Mouse (Mus musculus) limb, embryonic 14.5 days (tissue): ENCODE measurements around the gene Dbn1. TPM values are rescaled to one million over a fixed set of nuclear protein-coding genes. Genes with fewer than 3 reads are reported as not detected.
A peak's percentile ranks its signal among the peaks of the same experiment; 100 is the strongest.

ENCODE experiments used
- ATAC-seq: fragments of 200-750 bp; cut with Nextera tagmentation; 2 replicates; pipeline ENCODE4 v1.8.0; 2017; ENCODE audit warnings: low read depth, moderate number of reproducible peaks, moderate TSS enrichment; ENCODE audit not compliant: low FRiP score
- DNase-seq: peaks from one replicate; pipeline ENCODE4 v3.0.0-alpha.2; 2015; ENCODE audit warnings: low spot score
- H3K27ac ChIP-seq: fragments of 300-500 bp; sonication (generic); replicated peaks from 2 replicates; pipeline ENCODE4 v1.5.1; 2014; ENCODE audit warnings: low read depth, mild to moderate bottlenecking, low read length, moderate library complexity, mixed read lengths
- H3K27me3 ChIP-seq: fragments of 300-500 bp; sonication (generic); 2 replicates; pipeline ENCODE4 v1.6.1; 2014; ENCODE audit warnings: low read length, mixed read lengths; ENCODE audit not compliant: control insufficient read depth, insufficient read depth
- H3K36me3 ChIP-seq: fragments of 300-500 bp; sonication (generic); 2 replicates; pipeline ENCODE4 v1.6.1; 2014; ENCODE audit warnings: mild to moderate bottlenecking, low read length, moderate library complexity, mixed read lengths; ENCODE audit not compliant: control insufficient read depth, insufficient read depth
- H3K4me1 ChIP-seq: fragments of 300-500 bp; sonication (generic); 2 replicates; pipeline ENCODE4 v1.6.1; 2014; ENCODE audit warnings: antibody characterized with exemption, low read length, mixed read lengths; ENCODE audit not compliant: control insufficient read depth, insufficient read depth
- H3K4me2 ChIP-seq: fragments of 300-500 bp; sonication (generic); replicated peaks from 2 replicates; pipeline ENCODE4 v1.6.1; 2014; ENCODE audit warnings: low read depth, mild to moderate bottlenecking, low read length, moderate library complexity; ENCODE audit not compliant: severe bottlenecking
- H3K4me3 ChIP-seq: fragments of 300-500 bp; sonication (generic); replicated peaks from 2 replicates; pipeline ENCODE4 v1.5.1; 2014; ENCODE audit warnings: low read length
- H3K9ac ChIP-seq: fragments of 300-500 bp; sonication (generic); 2 replicates; pipeline ENCODE4 v1.6.1; 2014; ENCODE audit warnings: mild to moderate bottlenecking, low read depth, low read length, moderate library complexity; ENCODE audit not compliant: severe bottlenecking
- H3K9me3 ChIP-seq: fragments of 300-500 bp; sonication (generic); 2 replicates; pipeline ENCODE4 v1.6.1; 2016; ENCODE audit warnings: low read length; ENCODE audit not compliant: control insufficient read depth
- POLR2A ChIP-seq: fragments of 200-500 bp; IDR thresholded peaks from 2 replicates; pipeline ENCODE4 v1.8.0; 2012; ENCODE audit warnings: inconsistent platforms, mild to moderate bottlenecking, moderate library complexity, borderline replicate concordance; ENCODE audit not compliant: insufficient read depth, insufficient read length; ENCODE audit errors: extremely low read depth
- WGBS: fragments of 180-500 bp; shearing (Covaris S2); extraction: QIAGEN DNeasy Blood & Tissue Kit; methylation state at CpG from one replicate; pipeline ENCODE4 v1.1.7; 2014; 5-methylcytosine and 5-hydroxymethylcytosine counted together
- polyA plus RNA-seq, 2 experiments: library from polyadenylated mRNA; depleted of rRNA in 1 of 2; stranded (reverse) in 1 of 2; unstranded in 1 of 2; fragments of >200 nt; fragmentation: Nextera tagmentation in 1 of 2; extraction: Ambion mirVana in 1 of 2; gene quantifications; 2 replicates each; pipeline versions ENCODE4 v1.2.1 to v1.2.3; 2012 to 2014

The Dbn1 gene
- polyA plus RNA-seq, 2 experiments, result 153 to 266 TPM

- peaks cover 16% of the 10 kb centered on the region for H3K4me1 ChIP-seq
- peaks cover 39% of the 10 kb centered on the region for H3K36me3 ChIP-seq
- H3K9me3 ChIP-seq, result no peaks in the 10 kb centered on the region
- no peaks in the 10 kb centered on the region for H3K27me3 ChIP-seq
- H3K9ac ChIP-seq, result peak overlapping the region; percentile 72
- no peak for TF ChIP-seq POLR2A
- peak; percentile 50 for DNase-seq
- peak overlapping the region; percentile 75 for H3K27ac ChIP-seq
- peak; percentile 41 for ATAC-seq
- H3K4me3 ChIP-seq, result peak overlapping the region; percentile 61
- under 1% methylated on average over 83 of the region's 103 CpGs for WGBS
- peak overlapping the region; percentile 100 for H3K4me2 ChIP-seq
Observed at GRCm38 (mm10) chr13:55472132-55473022, 15.5 kb downstream of the Dbn1 start.

- DNase-seq (no peak), ATAC-seq (no peak; the same call in 1 of the 2 replicates)
- Histone ChIP-seq H3K9ac (peak overlapping the region; percentile 72), H3K4me1 (peaks cover 16% of the 10 kb centered on the region), H3K36me3 (peaks cover 33% of the 10 kb centered on the region), H3K27me3 (no peaks in the 10 kb centered on the region), H3K9me3 (no peaks in the 10 kb centered on the region), H3K4me3 (peak overlapping the region; percentile 61), H3K27ac (peak overlapping the region; percentile 75), H3K4me2 (peak overlapping the region; percentile 100)
- TF ChIP-seq POLR2A, result no peak
- 3% methylated on average over 7 of the region's 31 CpGs for WGBS
Observed at GRCm38 (mm10) chr13:55471819-55472131, 16.1 kb downstream of the Dbn1 start.

GRCm38 (mm10) chr13:55471156-55471818, 16.6 kb downstream of the Dbn1 start:
- 2% methylated on average over 37 of the region's 54 CpGs for WGBS
- Histone ChIP-seq H3K9ac (peak overlapping the region; percentile 72), H3K27ac (peak overlapping the region; percentile 75), H3K4me2 (peak overlapping the region; percentile 100), H3K4me1 (peaks cover 16% of the 10 kb centered on the region), H3K4me3 (peak overlapping the region; percentile 61), H3K9me3 (no peaks in the 10 kb centered on the region), H3K27me3 (no peaks in the 10 kb centered on the region), H3K36me3 (peaks cover 28% of the 10 kb centered on the region)
- peak; percentile 54; the same call in 1 of the 2 replicates for TF ChIP-seq POLR2A
- DNase-seq (peak; percentile 81), ATAC-seq (peak; percentile 67)

- Histone ChIP-seq H3K27ac (no peak overlapping the region), H3K4me1 (peaks cover 21% of the 10 kb centered on the region), H3K4me2 (no peak overlapping the region), H3K9ac (no peak overlapping the region), H3K27me3 (no peaks in the 10 kb centered on the region), H3K36me3 (peaks cover 19% of the 10 kb centered on the region), H3K9me3 (no peaks in the 10 kb centered on the region), H3K4me3 (no peak overlapping the region)
- ATAC-seq (no peak), DNase-seq (no peak)
- no peak for TF ChIP-seq POLR2A
- WGBS, result 76% methylated on average over 9 of the region's 9 CpGs
Observed at GRCm38 (mm10) chr13:55470372-55470771, 17.5 kb downstream of the Dbn1 start.

- 42% methylated on average over 13 of the region's 13 CpGs for WGBS
- Histone ChIP-seq H3K27ac (no peak overlapping the region), H3K4me3 (no peak overlapping the region), H3K9me3 (no peaks in the 10 kb centered on the region), H3K27me3 (no peaks in the 10 kb centered on the region), H3K9ac (no peak overlapping the region), H3K4me2 (no peak overlapping the region), H3K36me3 (peaks cover 5% of the 10 kb centered on the region), H3K4me1 (peaks cover 26% of the 10 kb centered on the region)
- TF ChIP-seq POLR2A, result no peak
- ATAC-seq (no peak), DNase-seq (no peak)
Observed at GRCm38 (mm10) chr13:55468851-55469560, 18.9 kb downstream of the Dbn1 start.
